Mouse (Mus musculus): ENCODE data around the gene Vangl1.
"Not testable (repeated sequence)": the region's sequence is repeated elsewhere in the genome, so short reads cannot be mapped to it uniquely, and the experiment has no call there.

Vangl1 gene

GRCm38 (mm10) chr3:102169197-102169905 is 35.1 kb downstream of the Vangl1 start:
- DNase-seq (ENCODE audit: low spot score in 2 of 2), result peak; percentile 86 to 92

- DNase-seq (ENCODE audit: low spot score in 2 of 2), result no peak
These were observed 36.8 kb downstream of the Vangl1 start for GRCm38 (mm10) chr3:102167555-102168210.

GRCm38 (mm10) chr3:102166794-102167193 is 37.7 kb downstream of the Vangl1 start:
- DNase-seq (ENCODE audit: low spot score in 2 of 2), result no peak

- DNase-seq (ENCODE audit: low spot score in 2 of 2), result no peak
These were observed 38.2 kb downstream of the Vangl1 start for GRCm38 (mm10) chr3:102166287-102166620.

GRCm38 (mm10) chr3:102165536-102166286 is 38.8 kb downstream of the Vangl1 start:
- no peak for DNase-seq (ENCODE audit: low spot score in 2 of 2)

GRCm38 (mm10) chr3:102164911-102165310 is 39.6 kb downstream of the Vangl1 start:
- DNase-seq (ENCODE audit: low spot score in 2 of 2), result no peak

- DNase-seq (ENCODE audit: low spot score in 2 of 2), result not testable (repeated sequence)
These were observed 40.6 kb downstream of the Vangl1 start for GRCm38 (mm10) chr3:102163861-102164260.

GRCm38 (mm10) chr3:102159423-102160325 is 44.8 kb downstream of the Vangl1 start:
- DNase-seq (ENCODE audit: low spot score in 2 of 2), result no peak

GRCm38 (mm10) chr3:102158759-102159422 is 45.6 kb downstream of the Vangl1 start:
- DNase-seq (ENCODE audit: low spot score in 2 of 2), result no peak

GRCm38 (mm10) chr3:102157652-102158051 is 46.8 kb downstream of the Vangl1 start:
- DNase-seq (ENCODE audit: low spot score in 2 of 2), result no peak

- no peak for DNase-seq (ENCODE audit: low spot score in 2 of 2)
These were observed 47.8 kb downstream of the Vangl1 start for GRCm38 (mm10) chr3:102156737-102157136.

GRCm38 (mm10) chr3:102154107-102154506 is 50.4 kb downstream of the Vangl1 start:
- no peak for DNase-seq (ENCODE audit: low spot score in 2 of 2)

- no peak for DNase-seq (ENCODE audit: low spot score in 2 of 2)
These were observed 51.6 kb downstream of the Vangl1 start for GRCm38 (mm10) chr3:102152872-102153271.

- no peak for DNase-seq (ENCODE audit: low spot score in 2 of 2)
These were observed 52.0 kb downstream of the Vangl1 start for GRCm38 (mm10) chr3:102152471-102152870.

- DNase-seq (ENCODE audit: low spot score in 2 of 2), result no peak
These were observed 52.6 kb downstream of the Vangl1 start for GRCm38 (mm10) chr3:102151850-102152249.

- DNase-seq (ENCODE audit: low spot score in 2 of 2), result no peak
These were observed 54.6 kb downstream of the Vangl1 start for GRCm38 (mm10) chr3:102149941-102150340.

GRCm38 (mm10) chr3:102147189-102147588 is 57.3 kb downstream of the Vangl1 start:
- DNase-seq (ENCODE audit: low spot score in 2 of 2), result no peak

- no peak for DNase-seq (ENCODE audit: low spot score in 2 of 2)
These were observed 58.1 kb downstream of the Vangl1 start for GRCm38 (mm10) chr3:102146428-102146827.

GRCm38 (mm10) chr3:102145645-102146386 is 58.7 kb downstream of the Vangl1 start:
- no peak for DNase-seq (ENCODE audit: low spot score in 2 of 2)

- DNase-seq (ENCODE audit: low spot score in 2 of 2), result no peak
These were observed 60.1 kb downstream of the Vangl1 start for GRCm38 (mm10) chr3:102144401-102144800.
